Mouse (Mus musculus) naive thymus-derived CD4-positive, alpha-beta T cell, adult 5 months (primary cell): ENCODE measurements around the gene Cdx2. TPM values are rescaled to one million over a fixed set of nuclear protein-coding genes. Genes with fewer than 3 reads are reported as not detected.

Experiments used
- polyA plus RNA-seq: library from polyadenylated mRNA; unstranded; fragments of 100-300 nt; shearing (Covaris generic); gene quantifications from one replicate; pipeline ENCODE4 v1.2.1, GENCODE M21; 2017

Cdx2 gene
- polyA plus RNA-seq = not detected

GRCm38 (mm10) chr5:147306638-147307397 is at the start of gene Cdx2:
Gene Cdx2, minus strand, starts transcription at chr5:147307270.

GRCm38 (mm10) chr5:147322183-147322582 is 15.1 kb upstream of the Cdx2 start, which contains the start of gene Urad:
Gene Urad, minus strand, starts transcription at chr5:147322440.

GRCm38 (mm10) chr5:147269926-147270672 is 37.0 kb downstream of the Cdx2 start, which contains the start of gene Pdx1:
Gene Pdx1, plus strand, starts transcription at chr5:147269959.

Other genes with a start within 250 kb of the Cdx2 start
- 23.1 TPM for gene Lnx2, start 230.7 kb downstream of the Cdx2 start, polyA plus RNA-seq
- gene Polr1d, start 230.2 kb downstream of the Cdx2 start, polyA plus RNA-seq = 152 TPM
- gene Gsx1, start 118.6 kb downstream of the Cdx2 start, polyA plus RNA-seq = not detected
- gene Pdx1, start 37.3 kb downstream of the Cdx2 start, polyA plus RNA-seq = not detected
- not detected for gene Urad, start 15.2 kb upstream of the Cdx2 start, polyA plus RNA-seq
- 0.12 TPM for gene Flt3, start 93.2 kb upstream of the Cdx2 start, polyA plus RNA-seq
- gene Pan3, start 122.9 kb upstream of the Cdx2 start, polyA plus RNA-seq = 89.0 TPM